Comparison of ENCODE assay signal across 19 mouse cellular contexts in genomic region chr5:67575705-67576104, GRCm38 (mm10). TPM values are rescaled to one million over a fixed set of nuclear protein-coding genes. Genes with fewer than 3 reads are reported as not detected.
"Had no signal": no experiment of that assay in that cellular context is flagged by ENCODE, and none has a peak within 500 bp of the region (broad histone marks: within the 10 kb centered on the region; RNA-seq: fewer than 3 reads in every experiment).

No protein-coding gene starts in this region.

- ATAC-seq: midbrain, embryonic 16.5 days had no signal

- H3K4me1 ChIP-seq: midbrain, embryonic 10.5 days; midbrain, embryonic 12.5 days; neural tube, embryonic 13.5 days had no signal

- H3K27ac ChIP-seq: liver, embryonic 14.5 days; midbrain, embryonic 10.5 days; midbrain, embryonic 12.5 days; neural tube, embryonic 13.5 days; neural tube, embryonic 15.5 days had no signal

- DNase-seq: lung, adult 2 months; lung, postnatal 10 days; lung, postnatal 4 days; midbrain, embryonic 14.5 days; retina, postnatal 1 day; right cerebral cortex, adult 18-20 months; right cerebral cortex, postnatal 25 days; right cerebral cortex, postnatal 4 days; spleen, adult 18-20 months; thymus, adult 18-20 months; thymus, postnatal 14 days; thymus, postnatal 36 days had no signal

- H3K4me3 ChIP-seq: midbrain, embryonic 10.5 days; midbrain, embryonic 12.5 days; myocyte; neural tube, embryonic 13.5 days; neural tube, embryonic 15.5 days had no signal

- H3K36me3 ChIP-seq: midbrain, embryonic 10.5 days; midbrain, embryonic 12.5 days; neural tube, embryonic 13.5 days; neural tube, embryonic 15.5 days had no signal

- H3K27me3 ChIP-seq: neural tube, embryonic 13.5 days; neural tube, embryonic 15.5 days had no signal

- H3K9ac ChIP-seq: liver, embryonic 14.5 days; midbrain, embryonic 12.5 days; neural tube, embryonic 13.5 days; neural tube, embryonic 15.5 days had no signal

- H3K4me2 ChIP-seq: midbrain, embryonic 12.5 days; neural tube, embryonic 13.5 days; neural tube, embryonic 15.5 days had no signal

- H3K9me3 ChIP-seq: midbrain, embryonic 10.5 days; midbrain, embryonic 12.5 days; neural tube, embryonic 13.5 days; neural tube, embryonic 15.5 days had no signal

RNA-seq across cellular contexts. Expression of gene Shisa3, which starts 32.0 kb away (rescaled TPM):
- polyA plus RNA-seq: myocyte had no signal
